Mouse (Mus musculus) retina, adult 2 months (tissue): ENCODE data around the gene Rsu1.
A peak's percentile ranks its signal among the peaks of the same experiment; 100 is the strongest.

Experiments
- DNase-seq: peaks from one replicate; pipeline ENCODE4 v3.0.0-alpha.2; 2012; ENCODE audit warnings: low read depth, low spot score

The Rsu1 gene

GRCm38 (mm10) chr2:13168743-13169142 is 102.5 kb downstream of the Rsu1 start:
- no peak for DNase-seq

GRCm38 (mm10) chr2:13161717-13162116 is 109.5 kb downstream of the Rsu1 start:
- no peak for DNase-seq

GRCm38 (mm10) chr2:13145245-13145644 is 126.0 kb downstream of the Rsu1 start:
- no peak for DNase-seq

GRCm38 (mm10) chr2:13134890-13135289 is 136.3 kb downstream of the Rsu1 start:
- DNase-seq, result no peak

- DNase-seq, result no peak
Measured at GRCm38 (mm10) chr2:13132841-13133240, 138.4 kb downstream of the Rsu1 start.

GRCm38 (mm10) chr2:13132406-13132805 is 138.8 kb downstream of the Rsu1 start:
- no peak for DNase-seq

- no peak for DNase-seq
Measured at GRCm38 (mm10) chr2:13129859-13130258, 141.4 kb downstream of the Rsu1 start.

- no peak for DNase-seq
Measured at GRCm38 (mm10) chr2:13129337-13129736, 141.9 kb downstream of the Rsu1 start.

GRCm38 (mm10) chr2:13120461-13120860 is 150.8 kb downstream of the Rsu1 start:
- DNase-seq, result peak; percentile 69

GRCm38 (mm10) chr2:13117896-13118295 is 153.3 kb downstream of the Rsu1 start:
- DNase-seq, result no peak

GRCm38 (mm10) chr2:13106531-13106930 is 164.7 kb downstream of the Rsu1 start:
- no peak for DNase-seq

- no peak for DNase-seq
Measured at GRCm38 (mm10) chr2:13104388-13104787, 166.8 kb downstream of the Rsu1 start.

GRCm38 (mm10) chr2:13103797-13104200 is 167.4 kb downstream of the Rsu1 start:
- no peak for DNase-seq

- no peak for DNase-seq
Measured at GRCm38 (mm10) chr2:13094045-13094444, 177.2 kb downstream of the Rsu1 start.

- no peak for DNase-seq
Measured at GRCm38 (mm10) chr2:13093570-13093969, 177.6 kb downstream of the Rsu1 start.

- no peak for DNase-seq
Measured at GRCm38 (mm10) chr2:13091399-13092015, 179.7 kb downstream of the Rsu1 start.

- no peak for DNase-seq
Measured at GRCm38 (mm10) chr2:13090841-13091240, 180.4 kb downstream of the Rsu1 start.

- no peak for DNase-seq
Measured at GRCm38 (mm10) chr2:13089861-13090260, 181.4 kb downstream of the Rsu1 start.

GRCm38 (mm10) chr2:13088266-13088665 is 182.9 kb downstream of the Rsu1 start:
- DNase-seq, result no peak

- no peak for DNase-seq
Measured at GRCm38 (mm10) chr2:13087811-13088210, 183.4 kb downstream of the Rsu1 start.

GRCm38 (mm10) chr2:13084223-13084622 is 187.0 kb downstream of the Rsu1 start:
- no peak for DNase-seq

- peak; percentile 2 for DNase-seq
Measured at GRCm38 (mm10) chr2:13080476-13080875, 190.7 kb downstream of the Rsu1 start.

- no peak for DNase-seq
Measured at GRCm38 (mm10) chr2:13072243-13072642, 199.0 kb downstream of the Rsu1 start.
